Mouse (Mus musculus) neural tube, embryonic 10.5 days (tissue): ENCODE data around the gene Spag6.
A peak's percentile ranks its signal among the peaks of the same experiment; 100 is the strongest.

ENCODE experiments used
- DNase-seq: peaks from one replicate; pipeline ENCODE4 v3.0.0-alpha.2; 2017; ENCODE audit warnings: low spot score; ENCODE audit errors: extremely low spot score

Gene Spag6

DNA sequence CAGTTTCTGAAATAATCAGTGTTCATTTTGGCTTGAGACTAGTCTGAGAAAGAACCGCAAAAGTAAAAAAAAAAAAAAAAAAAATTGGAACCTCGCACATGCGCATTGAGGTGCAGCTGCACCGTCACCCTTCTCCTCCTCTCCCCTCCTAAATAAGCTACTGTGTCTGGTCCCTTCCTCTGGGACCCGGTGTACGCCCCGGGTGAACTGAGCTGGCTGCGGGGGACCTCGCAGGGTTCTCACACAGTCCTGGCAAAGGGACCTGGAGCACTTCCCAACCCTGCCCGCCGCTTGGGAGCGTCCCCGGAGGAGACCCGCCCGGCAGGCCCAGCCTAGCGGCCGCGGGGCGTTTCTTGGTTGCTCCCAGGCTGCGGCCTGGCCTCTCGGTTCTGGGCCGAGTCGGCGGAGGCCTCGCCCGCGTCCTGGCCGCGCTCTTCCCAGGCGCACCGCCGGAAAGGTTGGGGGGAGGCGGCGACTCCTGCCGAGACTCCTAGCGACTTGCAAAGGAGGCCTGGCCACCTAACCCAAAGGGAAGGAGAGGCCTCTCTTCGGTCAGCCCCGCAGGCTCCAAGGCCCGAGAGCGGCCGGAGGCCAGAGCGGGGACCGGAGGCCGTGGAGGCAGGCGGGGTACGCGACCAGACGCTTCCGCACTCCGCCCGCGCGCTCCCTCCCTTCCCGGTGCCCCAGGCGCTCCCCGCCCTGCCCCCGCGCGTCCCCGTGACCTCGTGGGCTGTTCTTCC is at the start of gene Spag6:
Gene Spag6, plus strand, starts transcription at position 162 of the 740 bp plus-strand sequence.
- peak; percentile 90 for DNase-seq

DNA sequence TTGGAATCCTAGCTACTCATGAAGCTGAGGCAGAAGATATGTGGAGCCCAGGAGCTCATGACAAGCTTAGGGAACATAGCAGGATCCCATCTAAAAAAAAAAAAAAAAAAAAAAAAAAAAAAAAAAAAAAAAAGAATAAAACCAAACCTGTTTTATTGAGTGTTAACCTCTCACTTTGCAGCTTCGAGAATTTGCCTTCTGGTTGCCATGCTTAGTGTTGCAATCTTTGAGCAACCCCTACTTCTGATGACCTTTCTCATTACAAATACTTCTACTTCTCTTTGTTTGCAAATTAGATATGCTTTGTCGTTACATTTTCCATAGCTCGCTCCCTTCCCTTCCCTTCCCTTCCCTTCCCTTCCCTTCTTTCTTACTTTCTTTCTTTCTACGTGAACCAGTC is 45.3 kb upstream of the Spag6 start:
- DNase-seq: no peak

DNA sequence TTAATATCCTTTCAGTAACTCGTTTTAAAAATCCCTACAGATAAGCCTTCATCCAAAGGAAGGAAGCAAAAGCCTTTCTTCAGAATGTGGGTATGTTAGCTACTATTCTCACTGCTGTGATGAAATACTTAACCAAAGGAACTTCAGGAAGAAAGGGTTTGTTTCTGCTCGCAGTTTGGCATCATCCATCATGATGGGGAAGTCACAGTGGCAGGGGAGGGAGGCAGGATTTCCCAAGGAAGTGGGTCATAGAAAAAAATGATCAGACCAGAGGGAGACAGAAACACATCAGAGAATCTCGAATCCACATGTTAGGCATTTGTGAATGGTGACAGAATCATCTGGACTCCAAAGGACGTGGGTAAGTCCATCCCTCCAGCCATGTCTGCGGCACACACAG is 39.0 kb upstream of the Spag6 start:
- no peak for DNase-seq

DNA sequence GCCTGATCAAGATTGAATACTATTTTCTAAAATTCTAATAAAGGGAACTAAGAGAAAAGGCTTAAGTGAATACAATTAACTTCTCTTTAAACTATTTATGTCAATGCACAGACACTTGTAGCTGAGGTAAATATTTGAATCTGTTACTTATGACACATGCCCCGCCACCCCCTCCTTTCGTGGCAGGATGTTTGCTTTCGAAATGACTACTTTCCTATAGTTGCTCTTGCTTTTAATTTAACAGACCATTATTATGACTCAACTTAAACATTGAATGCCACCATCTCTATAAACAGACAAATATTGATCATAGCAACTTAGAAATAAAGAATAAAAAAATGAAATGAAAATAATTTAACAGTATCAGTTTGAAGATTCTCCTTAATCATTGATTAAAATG is 29.8 kb upstream of the Spag6 start:
- DNase-seq: no peak

DNA sequence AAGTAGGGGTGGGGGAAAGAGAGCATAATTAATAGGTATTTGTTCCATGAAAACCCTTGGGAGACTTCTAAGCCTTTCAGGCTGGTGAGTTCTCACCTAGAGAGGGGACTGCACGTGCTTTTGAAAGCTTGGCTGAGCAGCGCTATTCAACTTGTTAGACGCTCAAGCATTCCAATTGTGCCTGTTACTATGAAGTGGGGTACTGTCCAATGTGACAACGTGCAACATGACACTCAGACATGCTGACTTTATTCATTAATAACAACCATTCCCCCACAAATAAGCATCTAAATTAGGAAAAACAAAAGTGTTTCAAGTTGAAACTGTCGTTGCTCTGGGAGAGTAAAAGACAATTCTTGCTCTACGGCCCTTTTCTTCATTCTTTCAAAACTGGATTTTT is 22.8 kb upstream of the Spag6 start:
- DNase-seq: peak; percentile 18

DNA sequence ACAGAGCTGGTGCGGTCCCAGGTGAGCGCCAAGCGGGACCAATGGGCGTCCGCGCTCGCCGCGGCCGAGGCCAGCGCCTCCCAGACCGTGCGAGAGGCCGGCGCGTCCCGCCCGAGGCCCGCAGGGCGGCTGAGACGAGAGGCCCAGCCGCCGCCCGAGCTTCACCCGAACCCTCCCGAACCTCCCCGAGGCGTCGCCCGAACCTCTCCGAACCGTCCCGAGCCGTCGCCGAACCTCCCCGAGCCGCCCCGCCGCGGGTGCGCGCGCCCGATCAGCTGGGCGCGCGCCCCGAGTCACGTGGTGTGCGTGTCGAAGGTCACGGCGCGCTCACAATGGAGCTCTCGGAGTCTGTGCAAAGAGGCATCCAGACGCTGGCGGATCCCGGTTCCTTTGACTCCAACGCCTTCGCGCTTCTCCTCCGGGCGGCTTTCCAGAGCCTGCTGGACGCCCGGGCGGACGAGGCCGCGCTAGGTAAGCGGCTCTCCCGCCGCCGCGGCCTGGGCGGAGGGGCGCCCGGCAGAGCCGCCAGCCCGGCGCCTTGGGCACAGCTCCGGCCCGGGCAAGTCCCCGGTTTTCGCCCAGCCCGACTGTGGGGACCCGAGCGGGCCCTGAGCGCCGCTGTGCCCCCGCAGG is 21.6 kb upstream of the Spag6 start, which contains the start of gene Commd3:
Gene Commd3, plus strand, starts transcription at position 252 of the 633 bp plus-strand sequence.
- DNase-seq: peak; percentile 97

DNA sequence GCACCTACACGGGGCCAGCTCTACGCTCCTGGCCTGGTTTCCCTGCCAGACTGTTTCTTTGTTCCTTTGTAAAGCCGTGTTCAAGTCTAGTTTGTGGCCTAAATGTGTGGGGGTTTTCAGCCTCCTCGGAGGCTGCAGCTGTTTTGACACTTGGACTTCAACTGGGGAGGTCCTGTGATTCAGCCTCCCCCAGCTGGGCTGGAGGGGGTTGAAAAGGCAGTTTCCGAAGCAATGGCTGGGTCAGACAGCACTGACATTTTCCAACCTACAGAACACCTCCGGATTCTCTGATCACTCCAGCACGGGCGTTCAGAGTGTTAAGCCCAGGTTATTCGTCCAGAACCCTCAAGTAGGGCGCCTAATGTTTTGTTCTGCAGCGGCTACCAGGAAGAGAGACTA is 21.1 kb upstream of the Spag6 start:
- DNase-seq: no peak

DNA sequence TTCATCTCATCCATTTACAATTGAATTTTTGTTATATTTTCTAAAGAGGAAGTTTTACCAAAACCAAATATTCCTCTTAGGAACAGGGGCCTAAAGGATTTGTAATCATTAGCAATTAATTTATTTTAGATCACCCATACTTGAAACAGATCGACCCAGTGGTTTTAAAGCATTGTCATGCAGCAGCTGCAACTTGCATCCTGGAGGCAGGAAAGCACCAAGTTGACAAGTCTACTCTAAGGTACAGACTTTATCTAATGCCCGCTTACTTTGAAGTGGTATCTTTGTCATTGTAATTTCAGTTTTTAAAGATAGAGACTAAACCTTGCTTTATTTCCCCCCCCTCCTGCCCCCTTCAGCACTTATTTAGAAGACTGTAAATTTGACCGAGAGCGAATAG is 20.1 kb upstream of the Spag6 start:
- no peak for DNase-seq

DNA sequence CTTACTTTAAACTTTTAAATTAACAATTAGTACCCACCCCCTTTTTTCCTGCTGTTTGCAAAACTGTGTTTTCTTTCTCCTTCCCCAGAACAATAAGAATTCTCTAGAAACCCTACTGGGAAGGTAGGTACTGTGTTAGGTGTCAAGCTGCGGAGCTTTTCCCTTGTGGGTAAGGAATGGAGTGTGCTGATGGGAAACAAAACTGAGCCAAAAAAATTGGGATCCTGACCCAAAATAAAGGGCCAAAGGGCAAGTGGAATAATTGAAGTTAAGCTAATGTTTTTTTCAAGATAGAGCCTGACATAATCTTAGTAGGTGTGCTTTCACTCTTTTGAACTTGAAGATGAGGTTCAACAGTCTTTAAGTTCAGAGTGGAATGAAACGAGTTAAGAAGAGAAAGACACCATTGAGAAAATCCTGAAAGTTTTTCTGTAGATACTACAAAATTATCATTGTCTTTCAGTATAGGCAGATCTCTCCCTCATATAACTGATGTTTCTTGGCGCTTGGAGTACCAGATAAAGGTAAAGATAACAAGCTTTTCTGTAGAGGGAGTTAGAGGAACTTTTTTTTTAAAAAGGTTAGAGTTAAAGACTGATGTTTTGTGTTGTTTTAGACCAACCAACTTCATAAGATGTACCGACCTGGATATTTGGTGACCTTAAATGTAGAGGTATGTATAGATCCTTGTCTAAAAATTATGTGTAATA is 19.5 kb upstream of the Spag6 start:
- DNase-seq: no peak

DNA sequence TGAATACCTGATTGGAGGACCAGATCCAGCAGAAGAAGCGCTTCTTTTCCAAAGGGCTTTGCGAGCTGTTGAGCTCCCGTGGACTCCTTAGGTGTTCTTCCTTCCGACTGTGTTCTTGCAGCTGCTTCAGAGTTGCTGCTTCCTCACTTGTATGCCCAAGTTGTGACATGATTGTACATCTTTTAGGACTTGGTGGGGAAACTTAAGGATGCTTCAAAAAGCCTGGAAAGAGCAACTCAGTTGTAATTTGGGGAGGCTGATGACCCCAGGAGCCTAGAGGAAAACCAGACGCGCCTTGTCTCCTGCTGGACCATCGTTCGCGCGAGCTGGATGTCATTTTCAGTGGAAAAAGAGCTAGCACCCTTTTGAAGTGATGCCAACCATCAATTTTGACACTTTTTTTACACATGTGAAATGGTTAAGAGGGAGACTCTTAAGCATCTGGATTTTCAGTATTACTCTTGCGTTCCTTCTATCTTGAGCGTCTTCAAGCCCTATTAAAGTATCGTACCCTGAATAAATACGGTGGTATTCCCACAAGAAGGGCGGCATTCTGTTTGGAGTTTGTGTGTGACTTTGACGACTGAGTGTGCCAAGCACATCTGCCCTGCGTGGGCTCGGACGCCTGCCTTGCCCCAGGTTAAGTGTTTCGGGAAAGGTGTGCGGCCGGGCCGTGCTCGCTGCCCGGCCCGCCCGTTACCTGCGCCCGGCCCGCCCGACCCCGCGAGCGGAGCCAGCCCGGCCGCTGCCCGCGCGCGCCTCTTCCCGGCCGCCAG is 18.0 kb upstream of the Spag6 start:
- DNase-seq: peak; percentile 52

DNA sequence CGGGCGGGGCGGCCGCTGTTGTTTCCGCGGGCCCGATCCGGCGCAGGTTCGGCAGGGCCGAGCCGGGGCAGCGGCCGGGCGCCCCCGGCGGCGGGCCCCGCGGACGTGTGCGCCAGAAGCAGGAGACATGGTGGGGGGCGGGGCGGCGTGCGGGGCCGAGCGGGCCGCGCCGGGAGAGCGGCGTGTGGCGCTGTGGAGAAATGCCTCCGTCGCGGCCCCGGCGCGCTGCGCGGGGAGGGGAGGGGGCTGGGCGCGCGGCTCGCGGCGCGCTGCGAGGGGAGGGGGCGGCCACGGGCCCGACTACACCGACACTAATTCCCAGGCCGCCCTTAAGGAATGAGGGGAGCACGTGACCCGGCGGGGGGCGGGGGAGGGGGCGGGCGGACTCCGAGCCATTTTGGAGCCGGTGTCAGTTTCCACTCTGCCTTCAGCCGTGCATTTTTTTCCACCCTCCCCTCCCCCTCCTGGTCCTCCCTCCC is 17.3 kb upstream of the Spag6 start:
- peak; percentile 95 for DNase-seq

DNA sequence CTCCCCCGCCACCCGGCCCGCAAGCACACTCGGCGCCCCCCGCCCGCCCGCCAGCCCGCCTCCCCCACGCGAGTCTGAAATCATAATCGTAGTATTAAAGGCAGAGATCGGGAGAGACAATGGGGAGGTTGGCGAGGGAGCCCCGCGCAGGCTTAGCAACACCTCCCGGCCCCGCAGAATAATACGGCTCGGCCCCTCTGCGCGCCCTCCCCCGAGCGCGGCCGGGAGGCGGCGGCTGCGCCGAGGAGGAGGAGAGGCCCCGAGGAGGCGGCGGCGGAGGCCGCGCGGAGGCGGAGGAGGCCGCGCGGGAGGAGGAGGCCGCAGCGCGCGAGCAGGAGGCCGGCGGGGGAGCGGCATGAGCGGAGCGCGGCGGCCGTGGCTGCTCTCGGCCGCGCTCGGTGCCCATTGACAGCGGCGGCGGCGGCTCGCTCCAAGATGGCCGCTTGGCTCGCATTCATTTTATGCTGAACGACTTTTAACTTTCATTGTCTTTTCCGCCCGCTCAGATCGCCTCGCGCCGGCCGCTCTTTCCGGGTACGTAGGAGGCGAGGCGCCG is 16.8 kb upstream of the Spag6 start, which contains the start of gene Bmi1:
Gene Bmi1, plus strand, starts transcription at position 83 of the 556 bp plus-strand sequence.
- no peak for DNase-seq

DNA sequence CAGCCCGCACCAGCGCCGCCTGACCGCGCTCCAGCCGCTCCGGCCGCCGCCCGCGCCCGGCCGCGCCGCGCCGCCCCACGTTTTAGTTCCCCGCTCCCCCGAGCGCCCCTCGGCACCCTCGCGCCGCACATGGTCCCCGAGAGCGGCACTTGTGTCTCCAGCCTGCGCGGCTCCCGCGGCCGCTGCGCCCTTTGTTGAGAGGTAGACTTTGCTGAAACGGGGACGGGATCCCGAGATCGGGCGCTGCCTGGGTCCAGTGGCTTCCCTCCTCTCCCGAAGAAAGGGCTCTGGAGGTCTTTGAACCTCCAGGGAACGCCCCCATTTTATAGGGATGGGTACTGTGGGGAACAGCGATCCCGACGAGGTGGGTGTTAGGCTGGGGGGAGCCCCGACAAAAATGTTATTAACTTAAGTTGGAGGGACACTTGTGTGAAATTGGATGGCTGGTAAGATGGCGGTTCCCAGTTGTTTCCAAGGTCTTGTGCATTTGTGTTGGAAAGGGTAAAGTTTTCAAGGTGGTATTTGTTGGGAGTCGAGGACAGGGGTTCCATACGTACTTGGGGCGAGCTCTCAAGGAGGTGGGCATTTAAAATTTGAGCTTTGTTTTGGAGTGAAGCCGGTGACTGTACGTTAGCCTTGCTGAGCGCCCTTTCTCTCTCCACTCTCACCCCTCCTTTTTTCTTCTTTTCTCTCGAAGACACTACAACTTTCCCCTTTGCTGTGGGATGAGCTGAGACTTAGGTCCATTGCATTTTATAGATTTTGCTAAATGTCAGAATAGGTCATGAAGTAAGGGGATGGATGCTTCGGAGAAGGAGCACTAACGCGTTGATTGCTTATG is 16.0 kb upstream of the Spag6 start:
- peak; percentile 85 for DNase-seq

DNA sequence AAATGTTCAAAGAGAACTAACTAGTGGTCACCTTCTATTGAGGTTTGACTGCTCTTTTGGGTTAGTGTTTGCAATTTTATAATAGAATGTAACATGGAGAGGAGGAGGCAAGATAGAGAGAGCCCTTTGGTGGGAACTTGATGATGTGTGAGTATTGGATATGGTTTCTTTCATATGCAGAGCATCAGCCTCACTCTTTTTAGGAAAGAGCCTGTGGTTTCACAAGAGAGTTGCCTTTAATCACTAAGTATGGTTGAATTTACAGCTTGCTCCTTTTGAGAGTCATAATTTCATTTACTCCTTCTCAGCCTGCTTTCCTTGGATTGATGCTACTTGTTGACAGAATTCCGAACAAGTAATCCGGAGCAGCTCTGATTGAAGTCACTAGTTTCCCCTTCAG is 14.1 kb upstream of the Spag6 start:
- DNase-seq: no peak

DNA sequence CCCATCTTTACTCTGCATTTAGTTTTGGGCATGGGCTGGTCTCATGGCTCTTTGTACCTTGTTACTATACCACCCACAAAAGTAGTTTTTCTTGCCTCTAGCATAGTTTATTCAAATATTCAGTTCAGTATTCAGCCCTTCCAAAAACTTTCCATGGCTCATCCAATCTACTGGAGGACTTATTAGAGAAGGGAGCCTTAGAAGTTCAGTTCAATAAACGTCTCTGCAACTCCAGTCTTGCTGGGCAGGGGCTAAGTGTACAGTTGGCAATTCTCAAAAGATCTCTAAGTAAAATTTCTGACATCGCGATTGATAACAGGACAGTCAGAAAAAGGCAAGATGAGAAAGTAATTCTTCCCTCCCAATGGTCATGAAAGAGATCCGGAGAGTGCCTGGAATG is 13.3 kb upstream of the Spag6 start:
- no peak for DNase-seq

DNA sequence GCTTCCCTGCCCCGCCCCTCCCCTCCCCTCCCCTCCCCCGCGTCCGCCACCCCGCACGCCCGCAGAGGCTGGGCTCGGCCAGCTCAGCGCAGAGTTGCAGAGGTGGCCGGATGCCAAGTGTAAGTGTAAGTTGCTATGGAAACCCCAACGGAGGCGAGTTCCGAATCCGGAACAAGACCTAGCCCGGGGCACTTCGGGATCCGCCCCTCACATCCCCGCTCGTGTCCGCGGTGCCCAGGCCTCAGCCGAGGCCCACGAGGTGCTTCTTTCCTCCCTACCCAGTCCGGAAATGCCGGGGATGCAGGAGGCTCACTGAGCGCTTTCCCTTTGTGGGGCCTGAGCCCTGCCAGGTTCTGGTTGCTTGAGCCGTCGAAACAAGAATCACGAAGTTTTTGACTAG is 12.9 kb upstream of the Spag6 start:
- peak; percentile 67 for DNase-seq

DNA sequence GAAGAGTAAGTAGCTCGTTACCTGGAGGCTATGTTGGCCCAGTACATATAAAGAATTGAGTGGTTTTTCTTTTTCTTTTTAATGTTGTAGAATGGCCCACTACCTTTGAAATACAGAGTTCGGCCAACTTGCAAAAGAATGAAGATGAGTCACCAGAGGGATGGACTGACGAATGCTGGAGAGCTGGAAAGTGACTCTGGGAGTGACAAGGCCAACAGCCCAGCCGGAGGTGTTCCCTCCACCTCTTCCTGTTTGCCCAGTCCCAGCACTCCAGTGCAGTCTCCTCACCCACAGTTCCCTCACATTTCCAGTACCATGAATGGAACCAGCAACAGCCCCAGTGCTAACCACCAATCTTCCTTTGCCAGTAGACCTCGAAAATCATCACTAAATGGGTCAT is 9.8 kb upstream of the Spag6 start:
- no peak for DNase-seq

DNA sequence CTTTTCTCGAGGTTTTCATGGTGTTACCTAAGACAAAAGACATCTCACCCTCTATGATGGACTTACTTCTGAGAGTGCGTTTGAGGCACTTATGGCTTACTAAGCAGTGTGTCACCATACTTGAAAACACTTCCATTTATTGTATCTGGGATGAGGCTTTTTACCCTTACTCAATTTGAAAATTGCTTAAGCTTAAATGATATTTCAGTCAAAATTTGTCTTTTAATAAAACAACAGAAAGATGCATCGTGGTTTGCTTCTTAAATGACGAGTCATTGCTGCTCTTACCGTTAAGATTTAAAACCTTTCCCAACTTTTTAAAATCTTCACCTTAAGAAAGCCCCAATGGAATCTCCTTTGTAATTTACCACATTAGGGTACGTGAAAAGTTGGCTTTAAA is 7.4 kb upstream of the Spag6 start:
- DNase-seq: no peak

DNA sequence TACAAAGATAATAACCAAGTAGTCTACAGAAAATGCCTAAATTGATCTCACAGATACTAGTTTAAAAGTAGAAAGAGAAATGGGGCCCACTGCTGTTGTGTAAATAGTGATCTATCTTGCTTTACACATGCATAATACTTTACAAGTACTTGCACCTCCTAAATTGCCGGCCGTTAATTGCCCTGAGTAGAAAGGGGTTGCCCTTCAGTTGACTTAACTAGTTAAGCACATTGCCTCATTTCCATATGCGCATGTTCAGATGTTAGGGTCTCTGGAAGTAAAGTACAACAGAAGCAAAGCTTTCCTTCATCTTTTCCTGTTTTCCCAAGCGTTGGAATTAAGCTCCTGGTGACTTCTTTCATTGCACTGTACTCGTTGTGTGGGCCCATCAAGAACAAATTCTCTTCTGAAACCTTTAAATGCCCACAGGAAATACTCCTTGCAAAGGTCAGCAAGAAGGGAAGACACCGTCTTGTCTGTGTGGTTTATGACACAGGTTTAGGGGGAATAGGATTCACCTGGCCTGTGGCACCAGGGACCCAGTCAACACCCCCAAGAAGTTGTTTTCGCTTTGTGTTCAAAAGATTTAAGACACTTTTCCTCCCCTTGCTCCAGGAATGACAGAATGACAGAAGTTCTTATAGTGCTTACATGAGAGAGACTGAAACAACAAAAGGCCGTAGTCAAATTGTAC is 6.9 kb upstream of the Spag6 start:
- peak; percentile 38 for DNase-seq
